Mouse (Mus musculus) liver, embryonic 14.5 days (tissue): Measurements from ENCODE around the gene Gsap.

ENCODE experiments used
- CTCF ChIP-seq: IDR thresholded peaks from 2 replicates; pipeline ENCODE4 v1.5.1; 2016; ENCODE audit warnings: antibody characterized with exemption, low read depth, control low read depth
- EP300 ChIP-seq: IDR thresholded peaks from 2 replicates; pipeline ENCODE4 v1.6.1; 2016; ENCODE audit warnings: antibody characterized with exemption, low read depth

- no peak for TF ChIP-seq CTCF
- TF ChIP-seq EP300 = no peak
Measured at GRCm38 (mm10) chr5:21136575-21136974, 49.5 kb upstream of the Gsap start.
